Mouse (Mus musculus): ENCODE results near the gene Ubxn11. TPM values are rescaled to one million over a fixed set of nuclear protein-coding genes. Genes with fewer than 3 reads are reported as not detected.
"Not testable (repeated sequence)": the region's sequence is repeated elsewhere in the genome, so short reads cannot be mapped to it uniquely, and the experiment has no call there.

The Ubxn11 gene
- polyA plus RNA-seq, 1 experiment = 43.0 TPM

GRCm38 (mm10) chr4:134132519-134133095 lies 30.2 kb downstream of the Ubxn11 start:
- no peak for TF ChIP-seq POLR2A (IDR thresholded peaks at IDR 0.05; ENCODE audit: low read depth, low read length)
- no peak for TF ChIP-seq CTCF (IDR thresholded peaks at IDR 0.05; ENCODE audit: extremely low read depth, insufficient read depth, insufficient read length, insufficient replicate concordance)
- H3K4me1 ChIP-seq (ENCODE audit: control insufficient read depth, insufficient read depth, insufficient read length) = peaks cover 6% of the 10 kb centered on the region; the same call in 1 of the 2 replicates
- DNase-seq (ENCODE audit: low read depth in 1 of 2, low spot score in 2 of 2) = no peak
- H3K4me3 ChIP-seq (ENCODE audit: extremely low read depth, insufficient read depth, insufficient read length) = no peak overlapping the region
- peaks cover under 1% of the 10 kb centered on the region for H3K36me3 ChIP-seq (ENCODE audit: control insufficient read depth, insufficient read depth, low read length)
- 92% methylated on average over 8 of the region's 8 CpGs for WGBS
- no peaks in the 10 kb centered on the region for H3K27me3 ChIP-seq (ENCODE audit: control insufficient read depth, insufficient read depth, low read length)
- no peak overlapping the region for H3K27ac ChIP-seq (ENCODE audit: insufficient read depth, low read length)

- TF ChIP-seq CTCF (IDR thresholded peaks at IDR 0.05; ENCODE audit: extremely low read depth, insufficient read depth, insufficient read length, insufficient replicate concordance) = no peak
- no peak for TF ChIP-seq POLR2A (IDR thresholded peaks at IDR 0.05; ENCODE audit: low read depth, low read length)
- Histone ChIP-seq H3K4me3 (ENCODE audit: extremely low read depth, insufficient read depth, insufficient read length) (no peak overlapping the region), H3K4me1 (ENCODE audit: control insufficient read depth, insufficient read depth, insufficient read length) (no peaks in the 10 kb centered on the region), H3K36me3 (ENCODE audit: control insufficient read depth, insufficient read depth, low read length) (no peaks in the 10 kb centered on the region; the same call in 1 of the 2 replicates), H3K27me3 (ENCODE audit: control insufficient read depth, insufficient read depth, low read length) (no peaks in the 10 kb centered on the region), H3K27ac (ENCODE audit: insufficient read depth, low read length) (no peak overlapping the region)
- DNase-seq (ENCODE audit: low read depth in 1 of 2, low spot score in 2 of 2) = no peak
- 69% methylated on average over 3 of the region's 3 CpGs for WGBS
Observed at GRCm38 (mm10) chr4:134136280-134136926, 34.0 kb downstream of the Ubxn11 start.

- no peak for TF ChIP-seq POLR2A (IDR thresholded peaks at IDR 0.05; ENCODE audit: low read depth, low read length)
- no peak for TF ChIP-seq CTCF (IDR thresholded peaks at IDR 0.05; ENCODE audit: extremely low read depth, insufficient read depth, insufficient read length, insufficient replicate concordance)
- no peak for DNase-seq (ENCODE audit: low read depth in 1 of 2, low spot score in 2 of 2)
- Histone ChIP-seq H3K4me3 (ENCODE audit: extremely low read depth, insufficient read depth, insufficient read length) (no peak overlapping the region), H3K36me3 (ENCODE audit: control insufficient read depth, insufficient read depth, low read length) (no peaks in the 10 kb centered on the region; the same call in 1 of the 2 replicates), H3K4me1 (ENCODE audit: control insufficient read depth, insufficient read depth, insufficient read length) (no peaks in the 10 kb centered on the region), H3K27me3 (ENCODE audit: control insufficient read depth, insufficient read depth, low read length) (no peaks in the 10 kb centered on the region), H3K27ac (ENCODE audit: insufficient read depth, low read length) (no peak overlapping the region)
- 89% methylated on average over 2 of the region's 2 CpGs for WGBS
Observed at GRCm38 (mm10) chr4:134138857-134139256, 36.5 kb downstream of the Ubxn11 start.

- H3K27me3 ChIP-seq (ENCODE audit: control insufficient read depth, insufficient read depth, low read length); H3K27ac ChIP-seq (ENCODE audit: insufficient read depth, low read length); H3K4me3 ChIP-seq (ENCODE audit: extremely low read depth, insufficient read depth, insufficient read length); DNase-seq (ENCODE audit: low read depth in 1 of 2, low spot score in 2 of 2); H3K4me1 ChIP-seq (ENCODE audit: control insufficient read depth, insufficient read depth, insufficient read length); H3K36me3 ChIP-seq (ENCODE audit: control insufficient read depth, insufficient read depth, low read length): not testable (repeated sequence)
- WGBS = 94% methylated on average over 5 of the region's 5 CpGs
Observed at GRCm38 (mm10) chr4:134144297-134144696, 41.9 kb downstream of the Ubxn11 start.

- Histone ChIP-seq H3K4me3 (ENCODE audit: extremely low read depth, insufficient read depth, insufficient read length) (no peak overlapping the region), H3K36me3 (ENCODE audit: control insufficient read depth, insufficient read depth, low read length) (peaks cover 6% of the 10 kb centered on the region), H3K27ac (ENCODE audit: insufficient read depth, low read length) (no peak overlapping the region), H3K27me3 (ENCODE audit: control insufficient read depth, insufficient read depth, low read length) (no peaks in the 10 kb centered on the region), H3K4me1 (ENCODE audit: control insufficient read depth, insufficient read depth, insufficient read length) (no peaks in the 10 kb centered on the region)
- 74% methylated on average over 4 of the region's 4 CpGs for WGBS
- DNase-seq (ENCODE audit: low read depth in 1 of 2, low spot score in 2 of 2) = no peak
- no peak for TF ChIP-seq POLR2A (IDR thresholded peaks at IDR 0.05; ENCODE audit: low read depth, low read length)
- TF ChIP-seq CTCF (IDR thresholded peaks at IDR 0.05; ENCODE audit: extremely low read depth, insufficient read depth, insufficient read length, insufficient replicate concordance) = no peak
Observed at GRCm38 (mm10) chr4:134149389-134149788, 47.0 kb downstream of the Ubxn11 start.

- Histone ChIP-seq H3K27me3 (ENCODE audit: control insufficient read depth, insufficient read depth, low read length) (no peaks in the 10 kb centered on the region), H3K27ac (ENCODE audit: insufficient read depth, low read length) (no peak overlapping the region), H3K4me1 (ENCODE audit: control insufficient read depth, insufficient read depth, insufficient read length) (peaks cover 3% of the 10 kb centered on the region; the same call in 1 of the 2 replicates), H3K4me3 (ENCODE audit: extremely low read depth, insufficient read depth, insufficient read length) (no peak overlapping the region), H3K36me3 (ENCODE audit: control insufficient read depth, insufficient read depth, low read length) (peaks cover 6% of the 10 kb centered on the region)
- no peak for DNase-seq (ENCODE audit: low read depth in 1 of 2, low spot score in 2 of 2)
- no peak for TF ChIP-seq CTCF (IDR thresholded peaks at IDR 0.05; ENCODE audit: extremely low read depth, insufficient read depth, insufficient read length, insufficient replicate concordance)
- TF ChIP-seq POLR2A (IDR thresholded peaks at IDR 0.05; ENCODE audit: low read depth, low read length) = no peak
- WGBS = 79% methylated on average over 3 of the region's 3 CpGs
Observed at GRCm38 (mm10) chr4:134152112-134152511, 49.7 kb downstream of the Ubxn11 start.

- no peaks in the 10 kb centered on the region for H3K27me3 ChIP-seq (ENCODE audit: control insufficient read depth, insufficient read depth, low read length)
- no peak overlapping the region for H3K4me3 ChIP-seq (ENCODE audit: extremely low read depth, insufficient read depth, insufficient read length)
- DNase-seq (ENCODE audit: low read depth in 1 of 2, low spot score in 2 of 2) = no peak
- 95% methylated on average over 3 of the region's 3 CpGs for WGBS
- H3K4me1 ChIP-seq (ENCODE audit: control insufficient read depth, insufficient read depth, insufficient read length) = peaks cover 8% of the 10 kb centered on the region
- TF ChIP-seq CTCF (IDR thresholded peaks at IDR 0.05; ENCODE audit: extremely low read depth, insufficient read depth, insufficient read length, insufficient replicate concordance) = no peak
- H3K27ac ChIP-seq (ENCODE audit: insufficient read depth, low read length) = no peak overlapping the region
- peaks cover 2% of the 10 kb centered on the region for H3K36me3 ChIP-seq (ENCODE audit: control insufficient read depth, insufficient read depth, low read length)
Observed at GRCm38 (mm10) chr4:134153656-134154055, 51.3 kb downstream of the Ubxn11 start.

Data from spleen, adult 2 months (tissue).